Mouse (Mus musculus): ENCODE measurements around the gene Nxph4.

The Nxph4 gene

GRCm38 (mm10) chr10:127534036-127534928 is at the start of gene Nxph4:
Gene Nxph4, minus strand, starts transcription at chr10:127534559.
- DNase-seq (ENCODE audit: low read depth, low spot score), result no peak

- DNase-seq (ENCODE audit: low read depth, low spot score), result no peak
Observed at GRCm38 (mm10) chr10:127583649-127584048, 49.3 kb upstream of the Nxph4 start.

GRCm38 (mm10) chr10:127581291-127581690 is 46.9 kb upstream of the Nxph4 start:
- DNase-seq (ENCODE audit: low read depth, low spot score), result no peak

DNA sequence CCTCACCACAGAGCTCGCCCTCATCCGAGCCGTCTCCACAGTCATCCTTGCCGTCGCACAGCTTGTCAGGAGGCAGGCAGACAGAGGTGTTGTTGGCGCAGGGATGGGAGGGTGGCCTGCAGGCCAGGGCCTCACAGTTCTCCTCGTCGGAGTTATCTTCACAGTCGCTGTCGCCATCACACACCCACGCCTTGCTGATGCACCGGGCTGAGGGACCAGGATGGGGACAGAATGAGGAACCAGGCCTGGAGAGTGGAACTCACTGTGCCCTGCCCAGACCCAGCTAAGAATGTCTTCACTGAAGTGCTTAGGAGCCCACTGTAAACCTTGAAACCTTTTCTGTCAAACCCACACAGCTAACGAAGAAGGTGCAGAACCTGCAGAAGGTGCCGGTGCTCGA is 43.6 kb upstream of the Nxph4 start:
- no peak for DNase-seq (ENCODE audit: low read depth, low spot score)

DNA sequence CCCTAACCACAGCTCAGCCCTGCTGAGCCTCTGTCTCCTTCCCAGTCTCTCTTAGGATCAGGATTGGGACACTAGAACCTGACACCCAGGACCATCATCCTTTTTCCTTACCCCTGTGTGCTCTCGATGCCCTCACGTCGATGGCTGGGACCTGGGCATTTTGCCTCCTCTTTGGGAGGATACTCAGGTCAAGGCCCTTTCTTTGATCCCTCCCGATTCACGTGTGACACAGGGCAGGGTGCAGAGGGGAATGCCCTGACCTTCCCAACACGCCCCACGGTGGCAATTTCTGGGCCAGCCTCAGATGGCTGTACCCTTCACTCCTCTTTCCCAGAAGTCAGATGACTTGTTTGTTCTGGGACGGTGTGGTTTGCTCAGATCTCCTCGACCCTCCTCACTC is 42.8 kb upstream of the Nxph4 start:
- DNase-seq (ENCODE audit: low read depth, low spot score), result no peak

DNA sequence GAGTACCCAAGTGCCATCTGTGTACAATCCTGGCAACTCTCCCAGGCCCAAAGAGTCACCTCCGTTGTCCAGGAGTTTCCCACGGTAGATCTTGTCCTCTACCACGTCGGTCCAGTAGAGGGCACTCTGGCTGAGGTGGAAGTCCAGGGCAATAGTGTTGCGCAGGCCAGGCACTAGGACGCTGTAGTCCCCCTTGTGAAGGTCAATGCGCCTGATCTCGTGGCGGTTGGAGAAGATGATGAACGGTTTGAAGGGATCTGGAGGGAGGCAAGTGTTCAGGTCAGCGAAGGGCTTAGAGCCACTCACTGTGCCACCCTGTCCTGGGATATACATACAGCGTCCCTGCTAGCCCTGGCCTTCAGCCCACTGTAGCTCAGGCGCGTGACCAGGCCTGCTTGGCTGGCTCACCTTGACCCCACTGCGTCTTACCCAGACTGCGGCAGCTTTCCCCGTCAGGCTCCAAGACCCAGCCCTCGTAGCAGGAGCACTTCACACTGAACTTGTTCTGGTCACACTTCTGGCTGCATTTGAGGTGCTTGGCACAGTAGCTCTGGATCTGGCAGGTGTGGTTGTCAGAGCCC is 42.1 kb upstream of the Nxph4 start:
- DNase-seq (ENCODE audit: low read depth, low spot score), result no peak

GRCm38 (mm10) chr10:127575741-127576140 is 41.4 kb upstream of the Nxph4 start:
- no peak for DNase-seq (ENCODE audit: low read depth, low spot score)

DNA sequence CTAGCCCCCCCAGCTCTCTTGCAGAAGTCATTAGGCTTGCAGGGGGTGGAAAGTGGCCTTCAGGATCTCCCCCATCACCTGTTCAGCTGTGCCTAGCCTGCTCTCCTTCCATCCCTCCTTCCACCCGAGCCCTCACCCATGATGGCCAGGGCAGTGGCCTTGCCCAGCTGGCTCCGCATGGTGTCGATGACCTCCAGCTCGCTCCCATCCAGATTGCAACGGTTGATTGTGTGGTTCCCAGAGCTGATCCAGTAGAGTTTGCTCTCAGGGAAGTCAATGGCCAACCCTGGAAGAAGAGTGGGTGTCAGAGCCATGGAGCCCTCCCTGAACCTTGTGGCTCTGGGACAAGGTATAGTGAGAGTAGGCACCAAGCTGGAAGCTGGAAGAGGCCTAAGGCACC is 37.9 kb upstream of the Nxph4 start:
- no peak for DNase-seq (ENCODE audit: low read depth, low spot score)

GRCm38 (mm10) chr10:127570937-127571641 is 36.7 kb upstream of the Nxph4 start:
- no peak for DNase-seq (ENCODE audit: low read depth, low spot score)

- DNase-seq (ENCODE audit: low read depth, low spot score), result no peak
Observed at GRCm38 (mm10) chr10:127570384-127570783, 36.0 kb upstream of the Nxph4 start.

DNA sequence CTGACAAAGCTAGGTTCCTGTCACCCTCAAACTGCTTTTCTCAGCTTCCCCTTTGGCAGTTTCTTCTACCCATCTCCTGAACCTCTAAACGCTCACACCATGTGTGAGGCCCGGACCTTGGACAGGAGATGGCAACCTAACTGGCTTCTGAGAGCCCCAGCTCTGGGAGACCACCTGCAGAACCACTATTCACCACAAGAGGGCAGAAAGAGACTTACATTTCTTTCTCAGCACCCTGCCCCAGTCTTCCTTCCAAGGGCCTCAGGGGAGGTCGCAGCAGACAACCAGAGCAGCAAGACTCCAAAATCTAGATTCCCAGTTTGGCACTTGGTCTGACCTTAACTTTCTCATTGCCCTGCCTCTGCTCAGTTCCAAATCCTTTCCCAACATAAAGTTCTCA is 35.1 kb upstream of the Nxph4 start:
- DNase-seq (ENCODE audit: low read depth, low spot score), result peak; percentile 58

- DNase-seq (ENCODE audit: low read depth, low spot score), result no peak
Observed at GRCm38 (mm10) chr10:127566553-127567326, 32.4 kb upstream of the Nxph4 start.

GRCm38 (mm10) chr10:127564301-127564700 is 29.9 kb upstream of the Nxph4 start:
- DNase-seq (ENCODE audit: low read depth, low spot score), result no peak

- DNase-seq (ENCODE audit: low read depth, low spot score), result no peak
Observed at GRCm38 (mm10) chr10:127563840-127564239, 29.5 kb upstream of the Nxph4 start.

GRCm38 (mm10) chr10:127561145-127561544 is 26.8 kb upstream of the Nxph4 start:
- no peak for DNase-seq (ENCODE audit: low read depth, low spot score)

DNA sequence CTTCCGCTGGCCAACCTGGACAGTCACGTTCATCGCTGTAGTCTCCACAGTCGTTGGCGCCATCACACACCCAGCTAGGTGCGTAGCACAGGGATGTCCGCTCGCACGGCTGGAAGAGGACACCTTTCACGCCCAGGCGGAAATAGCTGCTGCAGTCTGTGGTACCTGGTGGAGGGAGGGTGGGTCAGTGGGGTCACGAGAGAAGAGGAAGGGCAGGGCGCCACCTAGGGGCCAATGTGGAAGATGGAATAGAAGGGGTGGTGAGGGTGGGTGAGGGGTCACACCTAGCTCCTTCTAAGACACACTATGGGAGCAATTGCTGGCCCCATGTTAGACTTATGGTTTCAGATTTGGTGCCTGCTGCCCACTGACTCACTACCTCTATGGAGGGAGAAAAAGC is 23.0 kb upstream of the Nxph4 start:
- DNase-seq (ENCODE audit: low read depth, low spot score), result no peak

DNA sequence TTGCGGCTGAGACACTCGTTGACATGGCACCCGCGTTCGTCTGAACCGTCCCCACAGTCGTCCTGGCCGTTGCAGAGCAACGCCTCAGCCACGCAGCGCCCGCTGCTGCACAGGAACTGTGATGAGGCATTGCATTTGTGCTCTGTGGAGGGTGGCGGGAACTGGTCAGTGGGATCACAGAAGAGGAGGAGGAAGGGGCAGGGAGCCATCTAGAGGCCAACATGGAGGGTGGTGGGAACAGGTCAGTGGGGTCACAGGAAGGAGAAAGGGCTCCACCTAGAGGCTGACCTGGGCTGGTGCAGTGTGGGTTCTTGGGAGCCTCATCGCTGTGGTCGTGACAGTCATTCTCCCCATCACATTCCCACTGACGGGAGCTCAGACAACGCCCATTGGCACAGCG is 21.3 kb upstream of the Nxph4 start:
- DNase-seq (ENCODE audit: low read depth, low spot score), result peak; percentile 59

DNA sequence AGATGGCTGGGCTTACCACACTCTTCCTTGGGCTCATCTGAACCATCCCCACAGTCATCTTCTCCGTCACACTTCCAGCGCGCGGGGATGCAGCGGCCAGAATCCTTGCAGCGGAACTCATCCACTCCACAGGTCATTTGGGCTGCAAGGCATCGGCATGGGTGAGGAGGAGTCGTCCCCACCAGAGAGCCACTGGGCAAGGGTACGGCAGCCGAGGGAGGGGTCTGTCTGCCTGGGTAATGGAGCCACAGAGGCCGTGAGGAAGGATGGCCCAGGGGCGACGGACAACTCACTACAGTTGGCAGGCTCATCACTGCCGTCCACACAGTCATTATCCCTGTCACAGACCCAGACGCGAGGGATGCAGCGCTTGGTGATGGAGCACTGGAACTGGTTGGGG is 15.5 kb upstream of the Nxph4 start:
- no peak for DNase-seq (ENCODE audit: low read depth, low spot score)

DNA sequence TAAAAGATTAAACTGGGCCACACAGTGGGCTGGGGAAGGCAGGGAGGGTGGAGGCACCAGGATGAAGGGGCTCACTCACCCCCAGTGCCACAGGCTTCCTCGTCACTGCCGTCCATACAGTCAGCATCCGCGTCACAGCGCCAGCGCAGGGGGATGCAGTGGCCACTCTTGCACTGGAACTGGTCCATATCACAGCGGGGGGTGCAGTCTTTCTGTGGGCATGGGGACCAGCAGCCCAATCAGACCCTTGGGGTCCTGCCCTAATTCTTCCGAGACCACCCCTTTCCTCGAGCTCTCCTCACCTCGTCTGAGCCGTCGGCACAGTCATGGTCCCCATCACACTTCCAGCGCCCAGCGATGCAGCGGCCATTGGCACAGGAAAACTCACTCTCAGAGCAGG is 13.9 kb upstream of the Nxph4 start:
- no peak for DNase-seq (ENCODE audit: low read depth, low spot score)

GRCm38 (mm10) chr10:127546505-127546904 is 12.1 kb upstream of the Nxph4 start:
- DNase-seq (ENCODE audit: low read depth, low spot score), result no peak

GRCm38 (mm10) chr10:127544375-127544774 is 10.0 kb upstream of the Nxph4 start:
- DNase-seq (ENCODE audit: low read depth, low spot score), result no peak

- DNase-seq (ENCODE audit: low read depth, low spot score), result no peak
Observed at GRCm38 (mm10) chr10:127543916-127544315, 9.6 kb upstream of the Nxph4 start.
